Mouse (Mus musculus) E14TG2a.4 (cell line): ENCODE results near the gene Stxbp4.

ENCODE experiments used
- CTCF ChIP-seq: conservative IDR thresholded peaks from 2 replicates; pipeline ENCODE4 v1.5.1; 2014; ENCODE audit warnings: low read length
- POU5F1 ChIP-seq: IDR thresholded peaks from 2 replicates; pipeline ENCODE4 v1.6.1; 2014; ENCODE audit warnings: low read length, borderline replicate concordance

- TF ChIP-seq CTCF (no peak), POU5F1 (no peak)
Observed at GRCm38 (mm10) chr11:90452134-90452533, 185.8 kb downstream of the Stxbp4 start.
